In the genomic region with DNA sequence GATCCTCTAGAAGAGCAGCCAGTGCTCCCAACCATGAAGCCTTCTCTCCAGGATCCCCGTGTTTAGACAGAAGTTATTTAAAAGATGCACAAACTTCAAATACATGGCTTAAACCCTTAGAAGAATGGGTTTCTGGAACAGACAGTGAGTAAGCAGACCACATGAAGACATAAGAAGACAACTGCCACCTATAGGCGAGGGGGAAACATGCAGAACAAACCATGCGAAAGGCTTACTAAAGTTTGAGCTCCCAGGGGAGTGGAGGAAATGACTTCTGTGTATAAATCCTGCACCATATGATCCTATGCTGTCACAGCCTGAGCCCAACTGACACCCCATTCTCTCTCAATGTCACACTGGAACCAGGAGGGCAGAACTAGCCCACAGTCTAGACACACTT, we compare ENCODE assay signal across 8 mouse cellular contexts.
DNase-seq lines count a peak whose midpoint lies in the region; ATAC-seq lines count a peak whose summit lies in the region.

No protein-coding gene starts in this region.

- no peak for DNase-seq in frontal cortex, postnatal 14 days (ENCODE audit: low spot score in 2 of 2)
- peak; percentile 19 to 39 for DNase-seq in spleen, postnatal 36 days (ENCODE audit: low spot score in 2 of 2)
- DNase-seq in spleen, postnatal 4 days (ENCODE audit: low spot score in 2 of 2): no peak
- DNase-seq in kidney, postnatal 4 days: peak; percentile 41 to 53
- peak; percentile 17 to 19 for DNase-seq in thymus, postnatal 36 days
- DNase-seq in right cerebral cortex, adult 18-20 months: no peak
- DNase-seq in urinary bladder, postnatal 4 days (ENCODE audit: low spot score in 2 of 2): no peak

- peak; percentile 56 for ATAC-seq in frontal cortex, adult (ENCODE audit: low TSS enrichment)

Comparison
In these comparisons a context has a peak if more than half of its experiments do, and no peak if none do; other contexts are left out.
1. DNase-seq: peak in spleen, postnatal 36 days (2 of 2), kidney, postnatal 4 days (2 of 2) and thymus, postnatal 36 days (2 of 2); none in frontal cortex, postnatal 14 days (0 of 2), spleen, postnatal 4 days (0 of 2), right cerebral cortex, adult 18-20 months (single experiment) and urinary bladder, postnatal 4 days (0 of 2).